Mouse (Mus musculus) right cerebral cortex, adult 18-20 months (tissue): ENCODE measurements around the gene Bcl3.

Experiments used
- DNase-seq: peaks from one replicate; pipeline ENCODE4 v3.0.0; 2022; ENCODE audit warnings: mixed read lengths

Bcl3 gene

DNA sequence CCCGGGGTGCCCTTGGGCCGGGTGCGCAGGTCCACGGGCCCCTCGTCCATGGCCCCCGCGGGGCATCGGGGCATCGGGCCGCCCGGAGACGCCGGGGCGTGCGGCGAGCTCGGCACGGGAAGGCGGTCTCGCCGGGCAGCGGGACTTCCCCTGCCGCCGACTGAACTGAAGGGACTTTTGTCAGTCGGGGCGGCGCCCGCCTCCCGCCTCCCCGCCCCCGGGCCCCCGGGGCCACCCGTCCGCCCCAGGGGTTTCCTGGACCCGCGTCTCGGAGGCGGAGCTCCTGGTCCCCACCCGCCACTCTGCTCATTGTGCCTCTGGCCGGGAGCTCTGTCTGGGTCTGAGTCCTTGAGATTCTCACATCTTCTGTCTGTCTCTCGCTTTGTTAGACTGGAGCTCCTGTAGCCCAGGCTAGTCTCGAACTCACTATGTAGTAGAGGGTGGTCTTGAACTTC, at the start of gene Bcl3:
Gene Bcl3 (minus strand): TSS at position 167 of the 455 bp plus-strand sequence.
- DNase-seq = no peak

DNA sequence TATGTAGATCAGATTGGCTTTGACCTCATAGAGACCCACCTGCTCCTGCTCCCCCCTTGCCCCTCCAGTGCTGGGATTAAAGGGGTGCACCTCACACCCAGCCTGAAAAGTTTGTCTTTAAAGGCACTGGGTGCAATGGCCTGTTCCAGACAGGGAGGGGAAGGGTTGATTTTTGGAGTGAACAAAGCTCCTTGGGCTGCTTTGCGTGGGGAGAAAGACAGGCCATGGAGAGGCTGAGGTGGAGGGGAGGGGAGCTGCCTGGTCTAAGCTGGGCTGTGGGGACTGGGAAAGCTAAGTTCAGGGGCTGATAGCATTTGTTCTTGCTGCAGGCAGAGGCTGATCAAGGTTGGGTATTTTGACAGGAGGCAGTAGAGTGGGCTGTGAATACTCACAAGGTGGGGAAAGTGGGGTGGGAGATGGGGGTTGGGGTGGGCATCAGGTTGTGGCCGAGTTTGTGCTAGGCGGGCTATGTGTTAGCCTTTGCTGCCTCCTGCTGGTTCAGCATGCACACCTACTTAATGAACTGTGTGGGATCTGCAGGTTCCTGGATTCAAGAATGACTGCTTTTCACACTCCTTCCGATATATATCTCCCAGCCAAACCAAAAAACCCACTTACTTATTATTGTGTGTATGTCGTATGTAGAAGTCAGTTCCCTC, 49.5 kb upstream of the Bcl3 start:
- DNase-seq = no peak

DNA sequence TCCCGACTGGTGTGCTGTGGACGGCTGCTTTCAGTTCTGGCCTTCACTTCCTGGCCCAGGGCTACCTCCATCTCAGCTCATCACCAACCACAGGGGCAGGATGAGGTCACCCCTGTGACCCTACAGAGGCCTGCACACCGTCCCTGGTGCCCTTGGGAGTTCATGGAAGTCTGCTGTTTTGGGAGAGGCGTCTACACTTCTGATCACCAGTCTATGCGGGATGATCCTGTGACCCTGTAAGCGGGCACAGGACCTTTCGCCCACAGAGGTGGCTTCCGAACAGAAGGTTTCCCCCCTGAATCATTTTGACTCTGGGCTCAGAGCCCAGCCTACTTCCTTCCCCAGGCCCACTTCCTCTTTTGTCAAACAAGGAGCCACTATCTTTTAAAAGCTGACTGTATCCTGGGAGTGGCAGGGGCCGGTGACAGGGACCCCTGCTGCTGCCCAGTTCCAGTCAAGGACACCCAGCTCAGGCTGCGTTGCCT, 48.6 kb upstream of the Bcl3 start:
- no peak for DNase-seq

DNA sequence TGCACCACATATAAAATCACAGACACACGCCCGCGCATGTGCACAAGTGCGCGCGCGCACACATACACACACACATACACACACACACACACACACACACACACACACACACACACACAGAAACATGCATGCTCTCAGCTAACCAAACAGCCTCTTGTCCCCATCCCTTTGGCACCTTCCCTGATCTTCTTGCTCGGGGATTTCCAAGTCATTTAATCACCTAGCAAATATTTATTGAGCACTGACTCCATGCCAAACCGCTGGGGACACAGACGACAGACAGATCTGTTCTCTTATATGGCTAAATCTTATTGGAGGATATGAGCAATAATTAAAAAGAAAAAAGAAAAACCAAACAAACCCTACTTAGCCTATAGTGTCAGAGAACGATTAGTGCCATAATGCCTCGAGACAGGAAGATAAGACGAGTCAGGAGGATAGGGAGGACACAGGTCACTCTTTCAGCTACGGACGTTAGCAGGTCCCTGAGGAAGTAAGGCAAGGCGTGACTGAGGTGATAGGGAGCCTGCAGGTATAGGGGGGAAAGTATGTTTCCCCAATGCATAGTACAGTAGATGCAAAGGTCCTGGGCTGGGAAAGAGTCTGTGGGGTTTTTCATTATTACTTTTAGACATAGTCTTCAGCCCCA, 45.3 kb upstream of the Bcl3 start:
- DNase-seq = no peak

DNA sequence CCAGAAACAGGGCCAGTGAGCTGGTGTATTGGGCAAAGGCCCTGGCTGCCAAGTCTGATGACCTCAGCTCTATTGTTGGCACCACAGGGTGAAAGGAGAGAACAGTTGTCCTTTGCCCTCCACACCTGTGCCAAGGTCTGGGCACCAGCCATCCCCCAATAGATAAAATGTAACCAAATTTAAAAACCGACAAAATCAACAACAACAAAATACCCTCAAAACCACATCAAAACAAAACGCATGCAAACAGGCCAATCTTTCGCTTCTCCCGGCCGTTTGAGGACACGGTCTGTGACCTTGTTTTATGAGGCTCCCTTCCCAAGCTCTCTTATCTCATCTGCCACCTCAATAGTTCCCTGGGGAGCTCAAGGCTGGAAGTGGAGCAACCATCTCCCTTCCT, 43.9 kb upstream of the Bcl3 start:
- DNase-seq = no peak

DNA sequence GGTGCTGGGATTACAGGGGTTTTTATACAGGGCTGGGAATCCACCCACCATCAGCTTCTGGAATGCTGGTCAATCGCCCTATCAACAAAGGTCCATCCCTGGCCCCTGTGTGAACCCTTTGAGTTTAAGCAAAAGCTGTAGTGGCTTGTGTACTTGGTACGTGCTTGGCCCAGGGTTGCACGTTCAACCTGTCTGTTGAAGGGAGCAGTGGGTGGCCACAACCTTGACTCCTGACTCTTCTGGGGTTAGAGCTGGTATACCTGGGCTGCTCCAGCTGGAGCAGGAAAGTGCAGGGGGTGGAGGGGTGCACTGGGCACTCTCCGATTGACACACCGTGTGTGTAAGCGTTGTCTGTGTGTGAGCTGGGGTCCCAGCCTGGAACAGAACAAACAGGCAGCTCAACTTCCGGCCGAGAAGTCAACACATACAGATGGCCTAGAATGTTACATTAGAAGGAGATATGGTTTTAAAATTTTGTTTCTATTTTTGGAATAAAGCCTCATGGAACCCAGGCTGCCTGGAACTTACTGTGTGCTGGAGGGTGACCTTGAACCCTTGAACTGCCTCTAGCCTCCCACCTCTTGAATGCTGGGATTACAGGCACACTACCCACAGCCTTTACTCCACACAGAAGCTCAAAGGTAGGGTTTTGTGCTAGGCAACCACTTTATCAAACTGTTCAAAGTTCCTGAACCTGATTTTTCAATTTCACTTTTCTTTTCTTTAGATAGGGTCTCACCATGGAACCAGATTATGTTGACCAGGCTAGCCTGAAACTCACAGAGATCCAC, 42.9 kb upstream of the Bcl3 start:
- DNase-seq = no peak

DNA sequence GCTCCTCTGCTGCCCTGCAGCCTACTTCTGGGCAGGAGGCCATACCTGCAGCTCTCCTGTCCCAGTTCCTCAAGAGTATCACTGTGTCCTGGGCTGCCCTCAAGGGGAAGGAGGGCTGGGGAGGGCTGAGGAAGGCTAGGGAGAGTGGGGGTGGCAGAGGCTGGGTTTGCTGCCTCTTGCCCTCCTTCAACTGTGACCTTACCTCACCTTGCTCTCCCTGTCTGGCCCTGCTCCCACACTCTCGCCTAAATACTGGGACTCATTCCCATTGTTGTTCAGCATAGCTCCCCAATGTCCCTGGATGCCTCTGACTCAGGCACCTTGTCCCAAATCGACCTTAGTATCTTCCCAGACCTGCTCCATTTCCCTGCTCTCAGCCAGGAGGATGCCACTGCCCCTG, 41.7 kb upstream of the Bcl3 start:
- no peak for DNase-seq

DNA sequence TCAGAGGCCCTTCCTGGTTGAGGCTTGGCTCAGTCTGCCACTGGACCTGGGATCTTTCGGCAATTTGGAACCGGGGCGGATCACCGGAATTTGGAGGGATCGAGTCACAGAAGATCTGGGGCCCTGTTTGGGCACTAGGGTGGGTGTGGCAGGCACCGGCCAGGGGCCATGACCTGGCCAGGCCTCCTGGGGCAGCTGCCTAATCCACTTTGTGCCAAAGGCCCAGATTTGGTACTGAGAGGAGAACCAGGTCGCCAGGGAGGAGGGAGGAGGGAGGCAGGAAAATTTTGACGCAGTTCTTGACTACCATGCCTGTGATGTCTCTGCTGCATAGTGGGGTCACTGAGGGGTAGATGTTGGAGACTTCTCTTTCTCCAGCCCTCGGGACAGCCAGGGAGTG, 38.6 kb upstream of the Bcl3 start, which contains the start of gene Ceacam16:
Gene Ceacam16 (minus strand): TSS at position 101 of the 400 bp plus-strand sequence.
- DNase-seq = no peak

DNA sequence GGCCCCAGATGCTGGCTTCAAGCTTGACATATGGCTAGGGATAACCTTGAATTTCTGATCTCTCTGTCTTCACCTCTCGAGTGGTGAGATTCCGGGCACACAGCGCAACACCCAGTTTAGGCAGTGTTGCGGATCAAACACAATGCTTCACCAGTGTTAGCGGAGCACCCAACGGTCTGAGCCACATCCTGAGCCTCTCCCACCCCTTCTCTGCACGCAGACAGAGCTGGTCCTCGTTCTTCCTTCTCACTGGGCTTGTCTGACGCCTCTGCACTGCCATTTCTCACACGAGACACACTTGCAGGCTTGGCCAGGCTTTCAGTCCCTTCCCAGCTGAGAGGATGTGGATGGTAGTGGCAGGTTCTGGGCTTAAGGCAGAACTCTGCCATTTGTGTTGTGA, 37.2 kb upstream of the Bcl3 start:
- no peak for DNase-seq

DNA sequence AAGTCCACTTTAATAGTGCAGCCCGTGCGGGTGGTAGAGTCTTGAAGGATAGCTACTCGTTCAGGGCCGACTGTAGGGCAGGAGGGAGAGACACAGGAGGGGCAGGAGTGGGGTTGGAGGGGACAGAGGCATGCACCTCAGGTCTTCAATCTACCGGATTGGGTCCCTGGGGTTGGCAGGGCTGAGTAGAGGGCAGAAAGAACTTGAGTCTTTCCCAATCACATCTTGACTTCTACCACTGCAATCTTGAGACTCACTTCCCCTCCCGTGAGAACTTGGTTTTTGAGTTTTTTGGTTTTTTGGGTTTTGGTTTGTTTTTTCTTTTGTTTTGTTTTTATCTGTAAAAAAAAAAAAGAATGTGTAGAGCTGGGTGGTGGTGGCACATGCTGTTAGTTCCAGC, 33.7 kb upstream of the Bcl3 start:
- no peak for DNase-seq

DNA sequence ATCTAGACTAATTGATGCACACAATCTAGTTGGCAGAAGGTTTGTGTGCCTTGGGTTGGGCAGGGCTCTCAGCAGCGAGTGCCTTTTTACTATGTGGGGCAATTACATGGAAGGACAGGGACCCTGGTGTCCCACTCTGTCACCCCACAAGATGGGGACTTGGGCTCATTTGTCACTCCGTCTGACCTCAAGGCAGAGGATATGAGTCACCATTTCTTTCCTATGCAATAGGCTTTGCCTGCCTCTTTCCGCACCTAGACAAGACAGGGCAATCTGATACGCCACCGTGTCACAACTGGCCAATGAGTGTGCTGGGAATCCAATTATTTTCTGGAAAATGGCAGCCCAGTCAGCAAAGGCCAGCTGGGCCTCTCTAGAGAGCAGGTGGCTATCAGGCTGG, 33.1 kb upstream of the Bcl3 start:
- DNase-seq = no peak

DNA sequence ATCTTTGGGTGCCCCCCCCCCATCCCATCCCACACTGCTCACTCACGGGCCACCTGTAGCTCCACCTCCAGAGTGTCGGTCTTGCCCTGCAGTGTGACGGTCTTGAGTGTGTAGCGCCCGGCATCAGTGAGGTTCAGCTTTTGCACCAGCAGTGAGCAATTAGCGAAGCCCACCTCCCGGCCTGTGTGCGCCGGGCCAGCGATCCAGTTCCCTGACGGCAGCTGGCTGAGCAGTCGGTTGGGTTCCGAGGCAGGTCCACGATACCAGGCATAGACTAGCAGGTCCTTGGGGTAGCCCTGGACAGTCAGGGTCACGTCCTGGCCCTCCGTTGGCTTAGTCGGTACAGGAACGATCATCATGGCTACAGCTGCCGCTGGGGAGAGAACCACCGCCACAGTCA, 31.0 kb upstream of the Bcl3 start:
- no peak for DNase-seq

DNA sequence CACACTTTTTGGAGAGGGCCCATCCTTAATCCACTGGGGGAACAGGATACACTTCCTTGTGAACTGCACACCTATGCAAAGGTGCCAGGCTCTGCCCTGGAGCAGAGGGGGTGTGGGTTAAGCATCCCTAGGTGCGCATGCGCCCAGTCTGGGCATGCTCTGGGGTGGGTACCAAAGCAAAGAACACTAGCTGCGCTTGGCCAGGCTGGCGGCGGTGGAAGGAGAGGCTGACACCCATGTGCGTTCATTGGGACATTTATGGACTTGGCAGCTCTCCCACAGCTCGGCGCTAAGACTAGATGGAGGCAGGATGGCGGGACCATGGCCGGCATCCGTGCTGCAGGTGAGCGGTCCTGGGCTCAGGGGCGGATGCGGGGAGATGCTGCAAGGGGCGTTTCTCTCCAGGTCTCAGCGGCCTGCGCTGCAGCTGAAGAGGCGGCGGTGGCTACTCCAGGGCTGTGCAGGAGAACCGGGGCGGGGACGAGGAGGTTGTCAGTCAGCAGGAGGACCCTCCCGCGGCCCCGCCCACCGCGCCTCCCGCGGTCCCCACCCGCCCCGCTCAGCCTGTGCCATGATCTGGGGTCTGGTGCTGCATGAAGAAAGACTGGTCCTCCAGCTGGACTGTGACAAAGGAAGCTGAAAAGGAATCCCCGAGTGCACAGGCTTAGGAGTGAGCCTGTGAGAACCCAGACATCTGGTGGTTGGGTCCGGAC, 29.4 kb upstream of the Bcl3 start, which contains the start of gene Gm19345:
Gene Gm19345 (plus strand): TSS at position 146 of the 713 bp plus-strand sequence.
- peak; percentile 24 for DNase-seq

DNA sequence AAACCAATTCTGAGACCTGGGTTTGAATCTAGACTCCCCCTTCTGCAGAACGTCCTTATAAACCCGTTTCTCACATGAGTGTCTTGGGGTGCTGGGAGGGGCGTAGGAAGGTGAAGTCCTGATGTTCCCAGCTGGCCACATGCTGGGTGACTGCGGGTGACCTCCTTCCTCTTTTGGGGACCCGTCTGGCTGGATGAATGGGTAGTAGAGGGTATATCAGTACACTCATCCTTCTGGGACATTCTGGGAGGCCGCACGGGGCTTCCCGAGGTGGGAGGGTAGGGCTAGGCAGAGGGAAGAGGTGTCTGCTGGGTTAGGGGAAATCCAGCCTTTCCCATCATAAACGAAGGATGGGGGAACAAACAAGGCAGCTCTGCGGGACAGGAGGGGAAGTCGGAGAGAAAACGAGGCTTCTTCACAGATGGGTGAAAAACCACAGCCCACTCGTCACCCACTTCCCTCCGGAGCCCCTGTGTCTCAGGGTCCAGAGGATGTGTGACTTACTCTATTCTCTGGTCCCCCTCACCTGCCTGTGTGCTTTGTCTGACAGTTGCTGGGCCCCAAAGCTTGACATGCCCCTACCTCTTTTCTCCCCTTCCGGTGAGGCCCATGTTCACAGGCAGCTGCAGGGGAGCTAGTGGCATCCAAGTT, 22.1 kb upstream of the Bcl3 start:
- no peak for DNase-seq

DNA sequence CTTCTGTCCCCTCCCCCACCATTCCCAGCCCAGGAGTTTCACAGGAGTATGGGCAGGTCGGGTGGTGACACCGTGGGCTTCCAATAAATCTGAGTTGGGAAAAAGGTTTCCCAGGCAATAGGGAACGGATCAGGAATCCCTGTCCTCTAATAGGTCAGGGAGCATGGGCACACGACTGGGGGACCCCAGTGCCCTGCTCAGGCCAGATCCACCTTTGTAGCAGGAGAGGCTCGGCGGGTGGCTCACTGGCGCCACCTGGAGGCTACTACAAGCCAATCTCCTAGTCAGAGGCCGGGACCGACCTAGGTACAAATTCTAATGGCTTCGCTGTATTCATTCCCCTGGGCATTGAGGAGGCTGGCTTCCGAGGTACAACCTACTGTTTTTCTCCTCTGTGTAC, 21.0 kb upstream of the Bcl3 start:
- peak; percentile 47 for DNase-seq

DNA sequence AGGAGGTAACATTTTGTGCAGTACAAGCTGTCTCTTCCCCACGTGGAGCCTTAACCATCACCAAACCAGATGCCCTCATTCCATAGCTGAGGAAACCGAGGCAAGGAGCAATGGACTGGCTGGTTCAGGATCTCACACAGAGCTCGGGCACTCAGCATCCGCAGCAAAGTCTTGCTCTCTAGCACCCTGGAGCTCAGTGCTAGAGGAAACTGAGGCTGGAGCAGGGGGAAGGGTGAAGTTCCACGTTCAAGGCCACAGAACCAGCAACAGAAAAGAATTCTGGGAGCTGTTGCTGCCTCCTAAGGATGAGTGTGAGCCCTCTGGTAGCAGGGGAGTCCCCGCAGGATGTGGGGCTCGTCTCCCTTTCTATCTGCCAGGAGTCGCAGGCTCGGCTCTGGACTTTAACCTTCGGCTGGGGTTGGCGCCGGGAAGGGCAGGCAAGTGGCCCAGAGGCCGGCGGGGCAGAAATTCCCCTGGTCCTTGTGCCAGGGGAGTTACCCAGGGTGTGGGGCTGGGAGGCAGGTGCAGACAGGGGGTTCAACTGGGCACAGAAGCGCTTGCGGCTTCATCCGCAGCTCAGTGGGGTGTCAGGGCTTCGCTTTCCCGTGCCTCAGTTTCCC, 20.4 kb upstream of the Bcl3 start:
- no peak for DNase-seq

DNA sequence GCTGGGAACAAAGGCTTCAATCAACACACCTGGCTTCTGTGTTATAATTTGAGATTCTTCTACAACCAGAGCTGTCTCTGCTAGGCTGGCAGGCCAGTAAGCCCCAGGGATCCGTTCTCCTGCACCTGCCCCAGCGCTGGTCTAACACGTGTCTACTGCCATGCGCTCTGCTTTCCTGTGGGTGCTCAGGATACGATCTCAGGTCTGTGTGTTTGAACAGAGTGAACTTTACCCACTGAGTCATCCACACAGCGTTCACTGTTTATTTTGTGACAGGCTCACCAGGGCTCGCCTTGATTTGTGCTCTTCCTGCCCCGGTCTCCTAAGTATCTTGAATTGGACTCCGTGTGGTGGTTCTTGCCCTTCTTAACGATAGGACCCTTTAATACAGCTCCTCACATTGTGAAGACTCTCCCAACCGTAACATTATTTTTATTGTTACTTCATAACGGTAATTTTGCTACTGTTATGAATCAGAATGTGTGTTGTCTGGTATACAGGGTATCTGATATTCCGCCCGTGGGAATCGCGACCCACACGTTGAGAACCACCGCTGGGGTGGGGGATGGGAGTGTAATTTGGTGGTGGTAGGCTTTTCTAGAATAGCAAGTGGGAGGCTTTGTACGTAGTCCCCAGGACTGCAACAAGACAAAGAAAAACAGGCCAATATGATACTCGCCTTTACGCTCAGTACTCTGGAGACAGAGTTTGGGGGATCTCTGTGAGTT, 19.3 kb upstream of the Bcl3 start:
- no peak for DNase-seq

DNA sequence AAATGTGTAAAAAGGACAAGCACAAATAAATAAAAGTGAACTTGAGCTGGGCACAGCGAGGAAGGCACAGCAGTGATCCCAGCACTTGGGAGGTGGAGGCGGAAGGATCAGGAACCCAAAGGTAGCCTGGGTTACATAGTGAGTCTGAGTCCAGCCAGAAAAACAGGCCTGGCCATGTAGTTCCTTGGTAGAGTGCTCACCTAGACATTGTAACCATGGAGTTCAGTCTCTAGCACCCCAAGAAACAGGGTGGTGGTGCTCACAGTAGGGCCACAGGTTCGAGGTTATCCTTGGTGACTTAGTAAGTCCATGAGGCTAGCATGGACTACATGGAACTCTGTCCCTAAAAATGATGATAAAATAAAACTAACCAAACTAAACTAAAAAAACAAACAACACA, 18.4 kb upstream of the Bcl3 start:
- DNase-seq = no peak

DNA sequence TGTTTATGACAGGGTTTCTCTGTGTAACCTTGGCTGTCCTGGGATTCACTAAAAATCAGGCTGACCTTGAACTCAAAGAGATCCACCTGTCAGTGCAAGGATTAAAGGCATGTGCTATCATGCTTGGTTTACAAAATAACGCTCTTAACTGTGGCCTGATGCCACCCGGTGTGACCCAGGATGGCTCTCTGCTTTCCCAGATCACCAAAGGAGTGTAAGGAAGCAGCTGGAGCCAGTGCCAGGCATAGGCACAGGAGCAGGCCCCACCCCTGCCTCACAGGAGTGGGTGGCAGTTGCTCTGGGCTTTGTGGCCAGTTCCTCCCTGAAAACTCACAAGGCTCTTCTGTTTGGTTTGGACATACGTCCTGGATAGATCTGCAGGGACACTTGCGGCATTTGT, 17.8 kb upstream of the Bcl3 start:
- DNase-seq = no peak

DNA sequence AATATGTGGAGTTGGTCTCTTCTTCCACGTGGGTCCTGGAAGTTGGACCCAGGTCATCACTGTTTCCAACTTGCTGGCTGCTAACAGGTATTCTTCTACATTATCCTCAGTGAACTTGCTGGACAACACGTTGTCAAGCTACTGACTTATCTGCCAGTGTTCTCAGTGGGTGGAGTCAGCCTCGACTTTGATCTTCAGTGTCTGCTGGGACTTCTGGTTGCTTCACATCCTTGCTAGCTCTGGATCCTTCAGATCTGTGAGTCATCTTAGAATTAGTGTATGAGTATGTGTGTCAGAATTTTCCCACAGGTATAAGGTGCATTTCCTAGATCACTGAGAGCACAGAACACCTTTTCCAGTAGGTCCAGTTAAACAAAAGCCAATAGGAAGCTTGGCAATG, 14.3 kb upstream of the Bcl3 start:
- no peak for DNase-seq

DNA sequence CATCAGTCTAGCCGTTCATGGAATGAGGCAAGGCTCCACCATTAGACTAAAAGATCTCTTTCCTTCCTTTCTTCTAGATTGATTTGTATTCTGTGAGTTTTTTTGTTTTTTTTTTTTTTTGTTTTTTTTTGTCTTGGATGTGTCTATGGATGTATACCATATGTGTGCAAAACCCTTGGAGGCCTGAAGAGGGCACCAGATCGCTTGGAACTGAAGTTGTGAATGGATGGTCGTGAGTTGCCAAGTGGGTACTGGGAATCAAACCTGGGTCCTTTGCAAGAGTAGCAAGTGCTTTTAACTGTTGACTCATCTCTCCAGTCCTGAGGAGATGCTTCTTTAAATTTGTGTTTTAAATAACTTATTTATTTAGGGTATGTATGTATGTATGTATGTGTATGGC, 11.5 kb upstream of the Bcl3 start:
- DNase-seq = no peak
